Mouse (Mus musculus) R1 (cell line): ENCODE results near the gene Osbpl10.

Source experiments
- DNase-seq: peaks from one replicate; pipeline ENCODE4 v3.0.0-alpha.2; 2018; ENCODE audit warnings: low read depth, low spot score

The Osbpl10 gene

DNA sequence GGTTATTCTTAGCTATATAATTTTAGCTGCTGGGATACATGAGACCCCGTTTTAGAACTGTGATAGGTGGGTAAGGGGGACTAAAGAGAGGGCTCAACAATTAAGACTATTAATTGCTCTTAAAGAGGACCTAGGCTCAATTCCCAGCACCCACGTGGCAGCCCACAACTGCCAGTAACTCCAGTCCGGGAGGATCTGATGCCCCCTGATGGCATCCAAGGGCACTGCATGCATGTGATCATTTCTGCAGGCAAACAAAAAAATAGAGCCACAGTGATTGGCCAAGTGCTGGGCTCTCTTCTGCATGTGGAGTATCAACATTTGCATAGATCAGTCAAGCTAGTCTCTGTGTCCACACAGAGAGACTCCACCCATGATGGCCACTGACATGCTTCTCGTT is 96.8 kb downstream of the Osbpl10 start:
- peak; percentile 59 for DNase-seq

DNA sequence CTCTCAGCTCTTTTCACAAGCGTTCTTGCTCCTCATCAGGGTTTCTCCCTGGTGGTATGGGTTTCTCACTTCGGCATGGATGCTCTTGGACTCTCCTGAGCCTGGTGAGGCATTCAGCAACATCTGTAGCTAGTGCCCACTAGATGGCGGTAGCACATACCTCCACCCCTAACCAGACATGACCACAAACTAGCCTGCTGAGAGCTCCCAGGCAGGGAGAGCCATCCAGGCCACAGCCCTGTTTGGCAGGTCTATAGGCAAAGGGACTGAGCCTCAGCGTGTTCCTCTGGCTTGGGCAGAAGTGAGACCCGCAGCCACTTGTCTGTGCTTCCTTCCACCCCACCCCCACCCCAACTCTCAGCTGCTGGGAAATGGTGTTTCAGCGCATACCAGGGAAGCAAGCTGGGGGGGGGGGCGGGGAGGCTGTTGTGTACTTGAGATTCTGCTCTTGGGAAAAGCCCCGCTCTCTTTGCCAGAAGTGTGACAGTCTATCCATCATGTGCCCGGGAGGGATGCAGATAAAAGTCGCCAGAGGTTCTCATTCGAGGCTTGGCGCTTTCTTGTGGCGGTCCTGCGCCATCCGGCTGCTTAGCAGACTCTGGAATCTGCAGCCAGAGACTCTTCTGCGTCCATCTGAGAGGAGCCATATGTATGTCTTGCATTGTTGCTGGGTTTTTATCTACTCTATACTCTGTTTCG is 110.1 kb downstream of the Osbpl10 start:
- peak; percentile 92 for DNase-seq

DNA sequence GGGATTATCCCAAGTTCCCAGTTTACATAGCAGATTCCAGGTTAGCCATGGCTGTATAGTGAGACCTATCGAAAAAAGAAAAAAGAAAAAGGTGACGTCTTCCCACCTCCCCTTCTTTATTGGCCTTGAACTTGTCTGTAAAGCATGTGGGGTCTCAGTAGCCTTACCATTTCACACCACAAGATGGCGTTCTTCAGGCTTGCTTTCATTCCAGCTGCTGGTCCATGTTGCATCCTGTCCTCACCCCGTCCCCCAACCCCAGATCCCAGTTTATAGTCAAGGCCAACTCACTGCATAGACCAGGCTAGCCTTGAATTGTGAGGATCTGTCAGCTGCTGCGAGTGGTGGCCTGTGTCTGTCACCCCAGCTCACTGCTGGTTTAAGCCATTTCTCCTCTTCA is 111.3 kb downstream of the Osbpl10 start:
- peak; percentile 78 for DNase-seq

DNA sequence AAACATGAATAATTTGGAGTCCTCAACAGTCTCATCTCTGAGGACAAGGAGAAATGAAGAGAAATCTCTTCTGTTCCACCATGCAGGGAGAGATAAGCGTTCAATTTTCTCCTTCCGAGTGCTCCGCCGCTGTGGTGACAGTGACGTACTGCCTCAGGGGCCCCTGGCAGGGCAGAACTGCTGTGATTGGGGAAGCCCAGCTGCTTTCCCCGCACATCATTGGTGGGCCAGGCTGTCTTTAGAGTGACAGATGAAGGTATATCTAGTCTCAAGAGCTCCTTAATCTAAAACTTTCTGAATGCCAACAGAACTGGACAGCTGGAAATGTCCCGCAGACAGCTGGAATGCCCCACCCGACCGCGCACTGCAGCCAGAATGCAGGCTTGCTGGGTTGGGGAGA is 118.1 kb downstream of the Osbpl10 start:
- DNase-seq = no peak

DNA sequence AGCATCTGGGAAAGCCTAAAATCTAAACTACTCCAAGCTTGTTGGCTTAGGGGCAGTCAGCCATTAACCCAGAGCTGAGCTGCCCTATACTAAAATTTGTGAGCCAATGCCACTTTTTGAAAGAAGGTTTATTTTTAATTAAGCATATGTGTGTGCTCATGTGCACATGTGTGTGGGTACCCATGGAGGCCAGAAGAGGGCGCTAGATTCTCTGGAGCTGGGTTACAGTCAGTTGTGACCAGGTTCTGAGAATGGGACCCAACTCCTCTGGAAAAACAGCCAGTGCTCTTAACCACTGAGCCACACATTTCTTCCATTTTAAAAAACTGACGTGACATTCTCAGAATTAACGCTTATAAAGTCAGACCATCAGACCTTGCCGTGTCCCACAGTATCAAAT is 119.0 kb downstream of the Osbpl10 start:
- peak; percentile 74 for DNase-seq

DNA sequence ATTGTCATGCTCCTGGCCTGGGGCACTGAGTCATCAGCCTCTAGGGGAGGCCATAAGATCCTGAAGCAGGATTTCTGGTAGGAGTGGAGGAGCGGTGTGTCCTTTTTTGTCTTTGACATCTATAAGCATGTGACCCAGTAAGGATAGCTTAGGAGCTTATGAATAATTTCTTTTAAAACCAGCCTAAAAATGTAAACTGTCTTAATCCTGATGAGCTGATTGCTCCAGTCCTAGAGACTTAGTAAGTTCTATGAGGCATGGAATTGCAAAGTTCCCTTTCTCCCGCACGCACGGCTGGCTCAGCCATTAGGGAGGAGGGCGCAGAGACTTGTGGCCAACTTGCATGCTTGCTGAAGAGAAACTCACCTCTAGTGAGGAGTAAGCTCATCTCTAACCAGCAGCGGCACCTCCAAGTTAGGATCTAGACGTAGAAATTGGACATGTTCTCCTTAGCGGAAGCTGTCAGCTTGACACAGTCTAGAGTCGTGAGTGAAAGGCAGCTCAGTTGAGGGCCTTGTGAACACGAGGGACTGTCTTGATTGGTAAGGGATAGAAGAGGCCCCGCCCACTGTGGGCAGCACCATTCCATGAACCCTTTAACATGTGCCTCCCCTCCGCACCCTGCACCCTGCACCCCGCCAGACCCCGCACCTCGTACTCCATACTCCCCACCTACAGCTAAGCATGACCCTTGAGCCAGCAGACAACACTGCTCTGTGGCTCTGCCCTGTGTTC is 122.0 kb downstream of the Osbpl10 start:
- DNase-seq = peak; percentile 74

DNA sequence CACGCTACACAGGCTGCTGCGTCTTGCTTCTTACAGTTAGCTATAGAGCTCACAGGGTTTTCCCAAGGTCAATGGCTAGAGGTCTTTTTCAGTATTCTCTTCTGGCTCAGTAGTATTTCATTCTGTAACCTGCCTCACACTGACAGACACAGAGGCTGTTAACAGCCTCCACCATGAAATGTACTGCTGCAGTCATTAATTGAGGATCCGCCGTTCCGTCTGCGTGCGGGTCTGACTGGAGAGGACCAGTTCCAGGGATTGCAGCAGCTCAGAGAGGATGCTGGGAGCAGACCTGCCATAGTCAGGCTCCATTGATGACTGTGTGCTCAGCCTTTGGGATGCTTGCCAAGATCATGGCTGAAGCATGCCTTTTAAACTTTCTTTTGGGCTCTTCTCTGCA is 129.1 kb downstream of the Osbpl10 start:
- DNase-seq = peak; percentile 65

DNA sequence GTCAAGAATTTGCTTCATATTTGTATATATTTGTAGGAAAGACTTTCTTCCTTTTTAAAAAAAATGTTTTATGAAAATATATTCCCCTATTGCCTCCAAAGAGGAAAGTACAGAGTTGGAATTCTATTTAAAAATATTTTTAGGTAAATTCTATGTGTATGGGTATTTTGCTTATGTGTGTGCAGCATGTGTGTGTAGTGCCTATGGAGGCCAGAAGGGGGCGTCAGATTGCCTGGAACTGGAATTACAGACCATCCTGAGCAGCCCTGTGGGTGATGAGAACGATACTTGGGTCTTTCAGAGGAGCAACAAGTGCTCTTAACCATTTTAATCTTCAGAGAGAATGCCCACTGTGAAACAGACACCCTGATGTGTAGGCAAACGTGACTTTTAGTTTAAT is 132.3 kb downstream of the Osbpl10 start:
- DNase-seq = peak; percentile 39

DNA sequence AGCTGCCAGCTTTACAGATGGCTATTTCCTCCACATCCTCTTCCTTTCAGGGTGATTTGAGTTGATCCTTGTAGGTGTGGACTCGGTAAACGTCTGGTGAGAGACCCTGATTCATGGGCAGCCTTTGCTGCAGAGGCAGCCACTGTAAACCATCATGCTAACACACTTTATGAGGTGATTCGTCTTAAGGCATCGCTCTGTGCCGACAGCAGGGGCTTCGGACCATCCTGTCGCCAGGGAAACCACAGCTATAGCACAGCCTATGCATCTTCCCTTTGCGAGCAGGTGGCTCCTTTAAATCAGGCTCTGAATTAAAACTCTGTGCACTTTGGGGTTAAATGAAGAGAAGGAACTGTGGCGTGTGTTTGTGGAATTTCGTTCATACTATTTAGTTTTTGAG is 138.9 kb downstream of the Osbpl10 start:
- DNase-seq = no peak

DNA sequence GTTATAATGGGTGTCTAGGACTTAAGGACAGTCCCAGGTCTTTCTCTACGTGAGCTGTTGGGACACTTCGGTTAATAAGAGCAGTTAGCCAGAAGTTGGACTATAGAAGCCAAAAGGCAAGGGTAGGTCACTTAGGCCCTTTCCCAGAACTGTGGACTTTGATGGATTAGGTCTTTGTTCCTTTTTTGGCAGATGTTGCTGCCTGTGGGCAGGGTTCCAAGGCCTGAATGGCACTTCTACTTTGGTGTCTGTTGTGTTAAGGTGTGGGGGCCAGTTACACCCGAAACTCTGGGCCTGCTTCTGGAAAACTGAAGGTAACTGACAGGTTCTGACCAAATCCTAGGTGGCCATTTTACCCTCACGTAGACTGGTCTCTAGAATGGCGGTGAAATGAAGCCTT is 141.9 kb downstream of the Osbpl10 start:
- DNase-seq = no peak

DNA sequence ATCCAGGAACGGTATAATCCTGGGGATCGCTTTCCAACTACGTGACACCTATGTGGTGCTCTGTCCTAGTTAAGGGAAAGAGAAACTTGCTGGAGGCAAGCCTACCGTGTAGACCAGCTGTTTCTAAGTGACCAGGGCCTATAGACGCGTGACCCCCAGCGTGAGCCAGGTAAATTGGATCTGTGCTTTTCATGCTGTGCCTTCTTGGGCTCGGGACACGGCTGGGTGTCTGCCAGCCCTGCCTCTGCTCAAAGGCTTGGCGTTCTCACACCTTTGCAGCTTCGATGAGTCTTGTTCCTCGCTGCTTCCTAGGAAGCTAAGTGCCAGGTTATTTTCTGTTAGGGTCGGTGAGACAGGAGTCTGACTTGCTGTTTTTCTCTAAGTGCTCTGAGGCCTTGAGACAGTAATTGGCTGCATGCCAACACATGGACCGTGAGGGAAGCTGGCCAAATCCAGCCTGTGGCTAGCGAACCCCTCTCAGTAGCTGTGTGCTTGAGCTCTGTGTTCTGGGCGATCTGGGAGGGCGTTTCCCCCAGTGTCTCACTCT is 142.4 kb downstream of the Osbpl10 start:
- DNase-seq = no peak

DNA sequence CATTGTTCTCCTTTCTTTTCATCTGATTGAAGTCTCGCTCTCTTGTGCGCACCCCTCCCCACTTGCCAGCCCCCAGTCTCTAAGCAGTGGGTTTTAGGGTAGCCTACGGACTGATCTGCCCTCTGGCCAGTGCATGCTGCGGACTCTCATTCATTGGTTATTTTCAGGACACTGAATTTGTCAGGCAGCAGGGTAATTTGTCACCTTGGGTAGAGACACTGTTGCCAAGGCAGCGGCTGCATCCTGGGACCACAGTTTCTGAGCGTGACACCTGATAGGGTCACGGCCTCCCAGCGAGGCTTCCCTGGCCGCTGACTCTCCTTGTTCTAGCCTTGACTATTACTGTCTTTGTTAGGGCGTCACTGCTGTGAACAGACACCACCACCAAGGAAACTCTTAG is 149.0 kb downstream of the Osbpl10 start:
- DNase-seq = no peak

DNA sequence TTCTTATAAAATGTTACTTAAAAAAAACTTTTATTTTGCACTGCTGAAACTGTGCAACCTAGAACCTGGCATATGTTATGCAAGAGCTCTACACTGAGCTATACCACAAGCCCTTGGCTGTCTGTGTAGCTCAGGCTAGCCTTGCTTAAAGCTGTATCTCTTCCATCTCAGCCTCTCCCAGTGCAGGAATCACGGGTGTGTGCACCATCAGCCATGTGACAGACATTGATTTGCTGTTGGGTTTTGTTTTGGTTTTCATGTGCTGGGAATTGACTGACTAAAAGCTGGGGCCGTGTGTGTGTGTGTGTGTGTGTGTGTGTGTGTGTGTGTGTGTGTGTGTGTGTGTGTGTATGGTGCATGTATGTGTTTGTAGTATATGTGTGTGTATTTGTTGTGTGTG is 155.6 kb downstream of the Osbpl10 start:
- no peak for DNase-seq

DNA sequence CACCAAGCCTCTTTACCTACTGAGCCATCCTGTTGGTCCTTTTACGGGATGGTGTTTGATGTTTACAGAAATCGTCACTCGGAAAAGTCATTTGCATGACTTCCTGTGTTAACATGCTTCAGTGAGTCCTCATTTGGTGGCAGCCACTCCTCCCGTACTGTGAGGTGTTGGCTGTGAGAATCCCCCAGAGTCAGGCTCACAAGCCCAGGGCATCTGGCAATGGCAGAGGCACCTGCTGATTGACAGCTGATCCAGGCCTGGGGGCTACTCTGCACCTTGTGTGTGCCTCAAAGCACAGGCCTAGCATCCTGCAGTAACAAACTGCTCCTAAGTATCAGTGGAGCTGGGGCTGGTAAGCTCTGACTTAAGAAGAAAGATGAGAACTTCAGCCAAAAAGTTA is 156.4 kb downstream of the Osbpl10 start:
- DNase-seq = no peak

DNA sequence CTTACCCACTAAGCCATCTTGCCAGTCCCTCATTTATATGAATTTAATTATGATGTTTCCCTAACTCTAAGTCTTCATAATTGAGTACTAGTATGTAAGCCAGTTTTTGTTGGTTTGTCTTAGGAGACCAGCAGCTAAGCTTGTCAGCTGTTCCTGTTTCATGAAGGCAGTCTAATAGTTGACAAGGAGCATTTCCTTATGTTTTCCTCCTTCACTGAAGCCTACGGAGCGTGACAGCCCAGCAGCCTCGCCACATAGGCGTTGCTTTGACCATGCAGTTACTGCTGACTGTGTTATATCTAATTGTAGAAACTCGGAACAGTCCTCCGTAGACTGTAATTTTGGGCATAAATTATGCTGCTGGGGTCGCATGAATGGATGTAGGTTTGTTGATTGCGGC is 157.0 kb downstream of the Osbpl10 start:
- DNase-seq = no peak

DNA sequence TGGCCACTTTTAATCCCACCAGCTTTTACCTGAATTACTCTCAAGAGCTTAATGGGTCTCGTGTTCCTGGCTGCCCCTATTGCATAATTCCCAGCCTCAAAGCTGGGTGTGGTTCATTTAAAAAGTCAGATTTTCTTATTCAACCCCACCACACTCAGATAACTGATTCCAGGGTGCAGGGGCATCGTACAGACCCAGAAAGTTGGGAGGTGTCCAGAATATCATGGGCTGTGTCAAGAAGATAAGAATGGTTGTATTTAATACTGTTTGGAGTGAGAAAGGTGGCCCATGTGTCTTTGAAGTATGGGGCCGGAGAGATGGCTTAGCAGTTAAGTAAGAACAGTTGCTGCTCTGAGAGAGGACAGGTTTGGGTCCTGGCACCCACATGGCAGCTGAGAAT is 159.5 kb downstream of the Osbpl10 start:
- DNase-seq = no peak

DNA sequence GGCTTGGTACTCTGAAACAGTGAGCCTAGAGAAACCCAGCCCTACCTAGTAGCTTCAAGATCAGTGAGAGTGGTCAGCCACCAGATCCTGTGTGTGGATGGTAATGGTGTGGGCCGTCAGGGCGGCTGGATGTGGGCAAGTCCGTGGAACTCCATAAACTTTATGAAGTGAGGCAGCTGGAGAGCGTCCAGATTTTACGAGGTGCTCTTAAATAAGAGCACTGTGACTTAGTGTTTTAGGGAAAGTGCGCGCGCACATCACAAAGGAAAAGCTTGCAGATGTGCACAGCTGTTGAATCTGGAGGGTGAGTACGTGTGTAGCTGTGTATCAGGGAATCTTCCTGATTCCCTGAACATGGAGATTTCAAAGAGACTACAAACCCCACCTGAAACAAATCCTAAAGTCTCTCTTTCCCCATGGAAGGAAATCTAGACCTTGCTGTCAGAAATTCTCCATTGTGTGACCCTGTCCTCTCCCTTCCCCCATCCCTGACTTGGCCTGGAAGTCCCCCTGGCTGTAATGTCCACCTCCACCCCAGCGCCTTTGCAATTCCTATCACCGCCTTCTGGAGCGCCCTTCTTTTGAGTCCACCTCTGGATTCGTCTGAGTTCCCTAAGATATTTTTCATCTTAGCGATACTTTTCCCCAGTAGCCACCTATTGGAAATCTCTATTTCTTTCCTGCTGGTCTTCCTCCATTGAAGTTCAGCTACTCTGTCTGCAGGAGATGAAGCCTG is 161.4 kb downstream of the Osbpl10 start:
- DNase-seq = no peak

DNA sequence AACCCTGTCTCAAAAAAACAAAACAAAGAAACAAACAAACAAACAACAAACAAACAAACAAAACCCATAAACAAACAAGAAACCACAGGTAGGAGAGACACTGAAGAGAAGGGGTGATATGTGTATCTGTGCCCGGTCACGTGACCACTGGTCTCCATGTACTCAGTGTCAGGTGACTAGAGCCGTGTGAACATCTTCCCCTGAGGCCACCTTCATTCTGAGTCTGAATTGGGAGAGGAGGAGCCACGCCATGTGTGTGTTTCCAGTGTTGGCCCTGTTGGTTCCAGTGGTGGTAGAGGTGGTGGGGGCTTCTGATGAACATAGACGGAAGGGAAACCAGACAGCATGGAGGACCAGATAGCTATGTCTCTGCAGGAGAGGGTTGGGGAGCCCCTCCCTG is 168.8 kb downstream of the Osbpl10 start:
- peak; percentile 71 for DNase-seq

DNA sequence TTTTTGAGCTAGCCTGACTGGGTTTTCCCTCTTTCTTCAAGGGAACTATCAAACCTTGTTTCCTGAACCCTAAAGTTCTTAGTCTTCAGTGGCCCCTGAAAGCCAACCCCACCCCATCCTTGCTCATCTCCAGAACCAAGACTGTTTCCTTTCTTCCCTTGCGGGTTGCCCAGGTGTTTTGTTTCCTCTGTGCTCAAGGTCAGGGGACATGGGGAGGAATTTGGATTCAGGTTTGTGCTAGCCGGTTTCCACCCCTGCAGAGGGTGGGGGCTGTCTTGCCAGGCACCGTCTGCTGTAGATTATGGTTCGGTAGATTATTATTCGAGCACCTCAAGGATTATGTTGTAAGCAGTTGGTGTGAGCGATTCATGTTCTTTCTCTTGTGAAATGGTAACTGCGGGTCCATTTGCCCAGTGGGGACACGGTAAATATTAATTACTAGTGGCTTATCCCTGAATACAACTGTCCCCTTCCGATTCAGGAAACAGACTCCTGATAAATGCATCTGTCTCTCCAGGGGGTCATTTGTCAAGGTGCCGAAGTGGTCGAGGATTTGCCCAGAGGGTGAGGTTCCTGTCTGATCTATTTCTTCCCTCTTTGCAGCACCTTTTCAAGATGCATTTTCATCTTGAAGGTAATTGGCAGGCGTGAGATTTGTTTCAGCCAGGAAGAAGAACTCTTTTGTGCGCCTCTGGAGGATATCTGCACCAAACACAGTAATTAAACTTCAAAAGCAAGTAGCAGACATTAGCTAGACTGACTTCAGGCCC is 169.4 kb downstream of the Osbpl10 start:
- peak; percentile 68 for DNase-seq

DNA sequence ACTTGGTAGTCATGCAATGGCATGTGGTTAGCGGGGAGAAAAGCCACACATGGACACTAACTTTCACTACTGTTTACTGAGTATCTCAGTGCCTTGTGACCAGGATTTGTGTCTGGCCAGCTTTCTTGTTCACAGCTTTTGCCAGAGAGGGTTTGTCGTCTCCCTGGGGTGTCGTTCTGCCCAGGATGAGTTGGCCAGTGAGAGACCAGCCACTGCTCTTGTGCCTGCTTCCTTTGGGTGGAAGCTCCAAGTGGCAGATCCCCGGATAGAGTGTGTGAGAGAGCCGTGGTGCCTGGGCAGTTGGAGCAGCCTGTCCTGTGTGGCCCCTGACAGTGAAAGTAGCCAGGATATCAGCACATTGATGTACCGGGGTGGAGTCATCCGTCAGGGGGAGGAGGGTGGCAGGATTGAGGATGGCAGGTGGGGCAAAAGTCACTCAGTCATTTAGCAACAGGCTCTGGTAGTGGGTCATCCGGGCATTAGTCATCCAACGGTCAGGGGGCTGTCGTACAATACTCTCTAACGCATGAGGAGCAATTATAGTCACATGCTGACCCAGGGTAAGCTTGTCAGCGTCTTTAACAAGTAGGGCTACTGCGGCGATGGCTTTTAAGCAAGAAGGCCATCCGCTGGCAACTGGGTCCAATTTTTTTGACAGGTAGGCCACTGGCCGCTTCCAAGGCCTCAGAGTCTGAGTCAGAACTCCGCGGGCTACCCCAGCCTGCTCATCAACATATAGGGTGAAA is 170.8 kb downstream of the Osbpl10 start:
- DNase-seq = no peak

DNA sequence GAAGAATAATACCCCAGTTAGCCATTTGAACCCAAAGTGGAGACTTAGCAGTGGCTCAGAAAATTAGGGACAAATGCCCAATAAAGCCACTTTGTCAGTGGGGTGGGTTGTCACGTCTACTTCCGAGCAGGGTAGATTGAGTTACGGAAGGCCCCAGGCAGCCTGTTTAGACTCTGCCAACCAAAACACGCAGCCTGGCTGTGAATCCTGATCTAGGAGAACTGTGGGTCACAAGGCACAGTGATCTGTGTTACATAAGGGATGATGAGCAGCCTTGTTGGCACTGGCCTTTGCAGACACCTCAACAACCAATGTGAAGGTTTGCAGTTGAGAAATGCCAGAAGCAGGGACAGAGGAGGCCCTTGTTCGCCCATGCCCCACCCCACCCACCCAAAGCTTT is 183.2 kb downstream of the Osbpl10 start:
- DNase-seq = no peak
